Mouse (Mus musculus) neural tube, embryonic 15.5 days (tissue): Measurements from ENCODE around the gene Iqca. TPM values are rescaled to one million over a fixed set of nuclear protein-coding genes. Genes with fewer than 3 reads are reported as not detected.

ENCODE experiments used
- ATAC-seq: fragments of 200-750 bp; cut with Nextera tagmentation; 2 replicates; pipeline ENCODE4 v1.8.0; 2017; ENCODE audit warnings: mild to moderate bottlenecking, moderate TSS enrichment, moderate library complexity; ENCODE audit not compliant: low FRiP score
- H3K27ac ChIP-seq: fragments of 300-500 bp; sonication (generic); replicated peaks from 2 replicates; pipeline ENCODE4 v1.5.1; 2015; ENCODE audit warnings: mild to moderate bottlenecking, inconsistent platforms
- H3K27me3 ChIP-seq: fragments of 300-500 bp; sonication (generic); replicated peaks from 2 replicates; pipeline ENCODE4 v1.6.1; 2015; ENCODE audit warnings: inconsistent platforms
- H3K36me3 ChIP-seq: fragments of 300-500 bp; sonication (generic); 2 replicates; pipeline ENCODE4 v1.6.1; 2015; ENCODE audit warnings: inconsistent platforms
- H3K4me1 ChIP-seq: fragments of 300-500 bp; sonication (generic); 2 replicates; pipeline ENCODE4 v1.6.1; 2015; ENCODE audit warnings: inconsistent platforms
- H3K4me2 ChIP-seq: fragments of 300-500 bp; sonication (generic); 2 replicates; pipeline ENCODE4 v1.6.1; 2015; ENCODE audit warnings: inconsistent platforms, mild to moderate bottlenecking, moderate library complexity
- H3K4me3 ChIP-seq: fragments of 300-500 bp; sonication (generic); replicated peaks from 2 replicates; pipeline ENCODE4 v1.5.1; 2015; ENCODE audit warnings: mild to moderate bottlenecking, inconsistent platforms
- H3K9ac ChIP-seq: fragments of 300-500 bp; sonication (generic); replicated peaks from 2 replicates; pipeline ENCODE4 v1.6.1; 2015; ENCODE audit warnings: mild to moderate bottlenecking, inconsistent platforms
- H3K9me3 ChIP-seq: fragments of 300-500 bp; sonication (generic); replicated peaks from 2 replicates; pipeline ENCODE4 v1.6.1; 2016; ENCODE audit warnings: inconsistent platforms
- WGBS: fragments of 180-500 bp; shearing (Covaris S2); methylation state at CpG from one replicate; pipeline ENCODE4 v1.1.7; 2015; ENCODE audit warnings: mixed read lengths; 5-methylcytosine and 5-hydroxymethylcytosine counted together
- polyA plus RNA-seq: library from polyadenylated mRNA; unstranded; fragments of >200 nt; fragmentation: Nextera tagmentation; extraction: Ambion mirVana; gene quantifications from 2 replicates; pipeline ENCODE4 v1.2.1, GENCODE M21; 2015

Iqca gene
- polyA plus RNA-seq, 1 experiment from 2014 or later, result 0.52 TPM

GRCm38 (mm10) chr1:90131982-90132381 is 21.2 kb downstream of the Iqca start:
- Histone ChIP-seq H3K4me2 (0 out of 2 replicates have a peak overlapping the region, but pooled peaks have one; percentile 0), H3K4me3 (no peak overlapping the region), H3K36me3 (no peaks in the 10 kb centered on the region), H3K9me3 (no peaks in the 10 kb centered on the region), H3K27ac (no peak overlapping the region), H3K9ac (no peak overlapping the region), H3K27me3 (no peaks in the 10 kb centered on the region), H3K4me1 (peaks cover 18% of the 10 kb centered on the region)
- 44% methylated on average over 7 of the region's 7 CpGs for WGBS
- peak; percentile 41; the same call in 1 of the 2 replicates for ATAC-seq

- Histone ChIP-seq H3K9me3 (no peaks in the 10 kb centered on the region), H3K36me3 (no peaks in the 10 kb centered on the region), H3K27ac (no peak overlapping the region), H3K4me3 (no peak overlapping the region), H3K27me3 (no peaks in the 10 kb centered on the region), H3K4me1 (no peaks in the 10 kb centered on the region), H3K4me2 (no peak overlapping the region), H3K9ac (no peak overlapping the region)
- no peak for ATAC-seq
- WGBS, result 98% methylated on average over 12 of the region's 12 CpGs
These were observed 28.6 kb downstream of the Iqca start for GRCm38 (mm10) chr1:90124561-90124960.

- ATAC-seq, result no peak
- 80% methylated on average over 6 of the region's 6 CpGs for WGBS
These were observed 32.5 kb downstream of the Iqca start for GRCm38 (mm10) chr1:90120706-90121105.

GRCm38 (mm10) chr1:90119214-90119613 is 34.0 kb downstream of the Iqca start:
- Histone ChIP-seq H3K36me3 (no peaks in the 10 kb centered on the region), H3K27me3 (no peaks in the 10 kb centered on the region), H3K4me1 (0 out of 2 replicates have a peak, but pooled peaks cover 4% of the 10 kb centered on the region), H3K9me3 (no peaks in the 10 kb centered on the region), H3K4me3 (no peak overlapping the region), H3K27ac (no peak overlapping the region), H3K4me2 (no peak overlapping the region), H3K9ac (no peak overlapping the region)
- 22% methylated on average over 12 of the region's 12 CpGs for WGBS
- ATAC-seq, result no peak

More at GRCm38 (mm10) chr1:90120706-90121105, 32.5 kb downstream of the Iqca start:
- H3K4me3 ChIP-seq, result no peak overlapping the region
- no peaks in the 10 kb centered on the region for H3K36me3 ChIP-seq
- H3K27me3 ChIP-seq, result no peaks in the 10 kb centered on the region
- 0 out of 2 replicates have a peak, but pooled peaks cover 4% of the 10 kb centered on the region for H3K4me1 ChIP-seq
- H3K9ac ChIP-seq, result no peak overlapping the region
- no peak overlapping the region for H3K4me2 ChIP-seq
- no peaks in the 10 kb centered on the region for H3K9me3 ChIP-seq
- no peak overlapping the region for H3K27ac ChIP-seq

- Histone ChIP-seq H3K9me3 (no peaks in the 10 kb centered on the region), H3K27ac (no peak overlapping the region), H3K4me1 (0 out of 2 replicates have a peak, but pooled peaks cover 4% of the 10 kb centered on the region), H3K4me2 (no peak overlapping the region), H3K27me3 (no peaks in the 10 kb centered on the region), H3K36me3 (no peaks in the 10 kb centered on the region), H3K4me3 (no peak overlapping the region), H3K9ac (no peak overlapping the region)
- no peak for ATAC-seq
- 86% methylated on average over 7 of the region's 7 CpGs for WGBS
These were observed 36.0 kb downstream of the Iqca start for GRCm38 (mm10) chr1:90117207-90117606.

GRCm38 (mm10) chr1:90114586-90114985 is 38.6 kb downstream of the Iqca start:
- H3K4me2 ChIP-seq, result no peak overlapping the region
- ATAC-seq, result no peak
- 91% methylated on average over 5 of the region's 5 CpGs for WGBS

GRCm38 (mm10) chr1:90113655-90114244 is 39.5 kb downstream of the Iqca start:
- Histone ChIP-seq H3K27me3 (no peaks in the 10 kb centered on the region), H3K4me1 (0 out of 2 replicates have a peak, but pooled peaks cover 4% of the 10 kb centered on the region), H3K9me3 (no peaks in the 10 kb centered on the region), H3K4me3 (no peak overlapping the region), H3K9ac (no peak overlapping the region), H3K4me2 (no peak overlapping the region), H3K36me3 (no peaks in the 10 kb centered on the region), H3K27ac (no peak overlapping the region)
- no peak for ATAC-seq
- WGBS, result 80% methylated on average over 6 of the region's 6 CpGs

More at GRCm38 (mm10) chr1:90114586-90114985, 38.6 kb downstream of the Iqca start:
- Histone ChIP-seq H3K36me3 (no peaks in the 10 kb centered on the region), H3K4me3 (no peak overlapping the region), H3K9me3 (no peaks in the 10 kb centered on the region), H3K9ac (no peak overlapping the region), H3K4me1 (0 out of 2 replicates have a peak, but pooled peaks cover 4% of the 10 kb centered on the region), H3K27me3 (no peaks in the 10 kb centered on the region), H3K27ac (no peak overlapping the region)

- no peak overlapping the region for H3K4me2 ChIP-seq
- 95% methylated on average over 2 of the region's 2 CpGs for WGBS
- ATAC-seq, result no peak
- H3K9ac ChIP-seq, result no peak overlapping the region
- no peak overlapping the region for H3K27ac ChIP-seq
- H3K27me3 ChIP-seq, result no peaks in the 10 kb centered on the region
- H3K36me3 ChIP-seq, result no peaks in the 10 kb centered on the region
- 0 out of 2 replicates have a peak, but pooled peaks cover 4% of the 10 kb centered on the region for H3K4me1 ChIP-seq
- no peaks in the 10 kb centered on the region for H3K9me3 ChIP-seq
- H3K4me3 ChIP-seq, result no peak overlapping the region
These were observed 40.5 kb downstream of the Iqca start for GRCm38 (mm10) chr1:90112669-90113068.

- H3K4me3 ChIP-seq, result no peak overlapping the region
- no peaks in the 10 kb centered on the region for H3K9me3 ChIP-seq
- H3K4me1 ChIP-seq, result 0 out of 2 replicates have a peak, but pooled peaks cover 1% of the 10 kb centered on the region
- no peaks in the 10 kb centered on the region for H3K36me3 ChIP-seq
- no peak overlapping the region for H3K27ac ChIP-seq
- H3K27me3 ChIP-seq, result no peaks in the 10 kb centered on the region
- no peak for ATAC-seq
- 43% methylated on average over 2 of the region's 2 CpGs for WGBS
- no peak overlapping the region for H3K9ac ChIP-seq
- no peak overlapping the region for H3K4me2 ChIP-seq
These were observed 41.9 kb downstream of the Iqca start for GRCm38 (mm10) chr1:90111198-90111839.

GRCm38 (mm10) chr1:90103896-90104487 is 49.2 kb downstream of the Iqca start:
- no peak overlapping the region for H3K4me3 ChIP-seq
- H3K27ac ChIP-seq, result no peak overlapping the region
- H3K4me1 ChIP-seq, result no peaks in the 10 kb centered on the region
- H3K27me3 ChIP-seq, result no peaks in the 10 kb centered on the region
- ATAC-seq, result no peak
- H3K9me3 ChIP-seq, result no peaks in the 10 kb centered on the region
- no peak overlapping the region for H3K4me2 ChIP-seq
- 63% methylated on average over 8 of the region's 8 CpGs for WGBS
- H3K36me3 ChIP-seq, result no peaks in the 10 kb centered on the region
- no peak overlapping the region for H3K9ac ChIP-seq

- no peak for ATAC-seq
These were observed 52.6 kb downstream of the Iqca start for GRCm38 (mm10) chr1:90100360-90101232.

More at GRCm38 (mm10) chr1:90100360-90101232, 52.6 kb downstream of the Iqca start:
- H3K9ac ChIP-seq, result no peak overlapping the region
- H3K27me3 ChIP-seq, result no peaks in the 10 kb centered on the region
- H3K4me3 ChIP-seq, result no peak overlapping the region
- no peaks in the 10 kb centered on the region for H3K36me3 ChIP-seq
- no peak overlapping the region for H3K4me2 ChIP-seq
- H3K4me1 ChIP-seq, result no peaks in the 10 kb centered on the region
- no peaks in the 10 kb centered on the region for H3K9me3 ChIP-seq
- WGBS, result 81% methylated on average over 10 of the region's 10 CpGs
- H3K27ac ChIP-seq, result no peak overlapping the region
